In genomic region chr8:10391913-10392312, GRCm38 (mm10) we compare ENCODE assay signal across 22 mouse cellular contexts.
DNase-seq lines count a peak whose midpoint lies in the region; ATAC-seq and TF ChIP-seq lines count a peak whose summit lies in the region.
"Had no signal": no experiment of that assay in that cellular context is flagged by ENCODE, and none has a peak within 500 bp of the region (broad histone marks: within the 10 kb centered on the region; RNA-seq: fewer than 3 reads in every experiment).

No protein-coding gene starts in this region.

- H3K4me1 ChIP-seq in hindbrain, embryonic 13.5 days (replicated peaks), result peaks cover 41% of the 10 kb centered on the region
- peaks cover 9% of the 10 kb centered on the region; the same call in 1 of the 2 replicates for H3K4me1 ChIP-seq in hindbrain, embryonic 12.5 days
- no peaks in the 10 kb centered on the region for H3K4me1 ChIP-seq in midbrain, postnatal 0 days (ENCODE audit: insufficient read depth, low read length)
- peaks cover 40% of the 10 kb centered on the region for H3K4me1 ChIP-seq in midbrain, embryonic 15.5 days
- peaks cover 10% of the 10 kb centered on the region; the same call in 1 of the 2 replicates for H3K4me1 ChIP-seq in forebrain, embryonic 14.5 days (ENCODE audit: control insufficient read depth, insufficient read depth, low read length)
- H3K4me1 ChIP-seq in kidney, embryonic 16.5 days (ENCODE audit: insufficient read depth, low read length), result no peaks in the 10 kb centered on the region
- H3K4me1 ChIP-seq in heart, adult 2 months (ENCODE audit: control insufficient read depth, insufficient read depth, low read length), result no peaks in the 10 kb centered on the region
- H3K4me1 ChIP-seq: embryonic facial prominence, embryonic 15.5 days; limb, embryonic 15.5 days; lung, embryonic 15.5 days; megakaryocyte, embryonic 14.5 days had no signal

- H3K9ac ChIP-seq in hindbrain, embryonic 13.5 days, result no peak overlapping the region
- no peak overlapping the region for H3K9ac ChIP-seq in hindbrain, embryonic 12.5 days
- no peak overlapping the region for H3K9ac ChIP-seq in midbrain, postnatal 0 days (replicated peaks; ENCODE audit: low read length, poor library complexity, severe bottlenecking)
- no peak overlapping the region for H3K9ac ChIP-seq in midbrain, embryonic 15.5 days
- no peak overlapping the region for H3K9ac ChIP-seq in forebrain, embryonic 14.5 days (ENCODE audit: low read length)
- no peak overlapping the region for H3K9ac ChIP-seq in kidney, embryonic 16.5 days (replicated peaks; ENCODE audit: low read length)
- no peak overlapping the region for H3K9ac ChIP-seq in heart, adult 2 months (ENCODE audit: low read depth, low read length)
- H3K9ac ChIP-seq: embryonic facial prominence, embryonic 15.5 days; limb, embryonic 15.5 days; liver, embryonic 14.5 days; lung, embryonic 15.5 days had no signal

- H3K9me3 ChIP-seq in hindbrain, embryonic 13.5 days, result no peaks in the 10 kb centered on the region
- H3K9me3 ChIP-seq in hindbrain, embryonic 12.5 days (replicated peaks), result no peaks in the 10 kb centered on the region
- no peaks in the 10 kb centered on the region for H3K9me3 ChIP-seq in midbrain, postnatal 0 days (ENCODE audit: low read length)
- no peaks in the 10 kb centered on the region for H3K9me3 ChIP-seq in midbrain, embryonic 15.5 days
- H3K9me3 ChIP-seq in forebrain, embryonic 14.5 days (replicated peaks; ENCODE audit: control insufficient read depth, low read length), result no peaks in the 10 kb centered on the region
- no peaks in the 10 kb centered on the region for H3K9me3 ChIP-seq in kidney, embryonic 16.5 days (ENCODE audit: low read length)
- H3K9me3 ChIP-seq: embryonic facial prominence, embryonic 15.5 days; G1E; limb, embryonic 15.5 days; lung, embryonic 15.5 days; megakaryocyte, embryonic 14.5 days had no signal

- peak; percentile 48 for DNase-seq in midbrain, postnatal 0 days (ENCODE audit: low spot score)
- no peak for DNase-seq in forebrain, embryonic 14.5 days (ENCODE audit: low spot score)
- no peak for DNase-seq in heart, adult 2 months
- DNase-seq: adrenal gland, adult 2 months; B cell, adult 2 months; cerebellum, adult 2 months; gastrocnemius, postnatal 14 days; heart, adult 18-20 months; kidney, postnatal 36 days; lung, postnatal 36 days; thymus, postnatal 25 days had no signal

- H3K4me3 ChIP-seq in hindbrain, embryonic 13.5 days, result no peak overlapping the region
- no peak overlapping the region for H3K4me3 ChIP-seq in hindbrain, embryonic 12.5 days
- no peak overlapping the region for H3K4me3 ChIP-seq in midbrain, postnatal 0 days (ENCODE audit: low read depth, low read length)
- no peak overlapping the region for H3K4me3 ChIP-seq in midbrain, embryonic 15.5 days
- H3K4me3 ChIP-seq in forebrain, embryonic 14.5 days (ENCODE audit: low read depth, low read length), result no peak overlapping the region
- no peak overlapping the region for H3K4me3 ChIP-seq in kidney, embryonic 16.5 days (ENCODE audit: low read length)
- H3K4me3 ChIP-seq in heart, adult 2 months, result no peak overlapping the region
- H3K4me3 ChIP-seq: embryonic facial prominence, embryonic 15.5 days; limb, embryonic 15.5 days; lung, embryonic 15.5 days; megakaryocyte, embryonic 14.5 days had no signal

- intact Hi-C loops in heart, adult 2 months (cut with DNase I), result no loop called here

- no peak for TF ChIP-seq CTCF in midbrain, postnatal 0 days (IDR thresholded peaks at IDR 0.05)
- TF ChIP-seq CTCF in heart, adult 2 months (IDR thresholded peaks at IDR 0.05), result no peak

- no peak for TF ChIP-seq POLR2A in heart, adult 2 months (IDR thresholded peaks at IDR 0.05; ENCODE audit: insufficient read depth, low read depth, low read length)

- 0 out of 2 replicates have a peak, but pooled peaks cover 3% of the 10 kb centered on the region for H3K36me3 ChIP-seq in hindbrain, embryonic 13.5 days
- no peaks in the 10 kb centered on the region for H3K36me3 ChIP-seq in hindbrain, embryonic 12.5 days
- peaks cover 4% of the 10 kb centered on the region; the same call in 1 of the 2 replicates for H3K36me3 ChIP-seq in midbrain, postnatal 0 days (ENCODE audit: insufficient read depth, low read length)
- no peaks in the 10 kb centered on the region for H3K36me3 ChIP-seq in midbrain, embryonic 15.5 days (replicated peaks)
- H3K36me3 ChIP-seq in forebrain, embryonic 14.5 days (ENCODE audit: control insufficient read depth, insufficient read depth, low read length), result no peaks in the 10 kb centered on the region
- no peaks in the 10 kb centered on the region for H3K36me3 ChIP-seq in kidney, embryonic 16.5 days (ENCODE audit: insufficient read depth, low read length)
- H3K36me3 ChIP-seq in heart, adult 2 months (ENCODE audit: control insufficient read depth, insufficient read depth, low read length), result no peaks in the 10 kb centered on the region
- H3K36me3 ChIP-seq: embryonic facial prominence, embryonic 15.5 days; G1E; limb, embryonic 15.5 days; lung, embryonic 15.5 days had no signal

- no peak overlapping the region for H3K4me2 ChIP-seq in hindbrain, embryonic 13.5 days
- no peak overlapping the region for H3K4me2 ChIP-seq in hindbrain, embryonic 12.5 days (replicated peaks)
- no peak overlapping the region for H3K4me2 ChIP-seq in midbrain, postnatal 0 days (ENCODE audit: low read depth, low read length, poor library complexity, severe bottlenecking)
- H3K4me2 ChIP-seq in midbrain, embryonic 15.5 days, result no peak overlapping the region
- H3K4me2 ChIP-seq in forebrain, embryonic 14.5 days (ENCODE audit: low read length), result no peak overlapping the region
- H3K4me2 ChIP-seq in kidney, embryonic 16.5 days (replicated peaks; ENCODE audit: low read depth, low read length), result no peak overlapping the region
- H3K4me2 ChIP-seq: embryonic facial prominence, embryonic 15.5 days; limb, embryonic 15.5 days; lung, embryonic 15.5 days had no signal

- H3K27ac ChIP-seq in hindbrain, embryonic 13.5 days, result peak overlapping the region; percentile 41; the same call in 1 of the 2 replicates
- H3K27ac ChIP-seq in hindbrain, embryonic 12.5 days, result no peak overlapping the region
- no peak overlapping the region for H3K27ac ChIP-seq in midbrain, postnatal 0 days (ENCODE audit: low read depth, low read length)
- H3K27ac ChIP-seq in midbrain, embryonic 15.5 days, result no peak overlapping the region
- 0 out of 2 replicates have a peak overlapping the region, but pooled peaks have one; percentile 6 for H3K27ac ChIP-seq in forebrain, embryonic 14.5 days (ENCODE audit: low read depth, low read length)
- H3K27ac ChIP-seq in kidney, embryonic 16.5 days (ENCODE audit: low read length), result no peak overlapping the region
- no peak overlapping the region for H3K27ac ChIP-seq in heart, adult 2 months
- H3K27ac ChIP-seq: embryonic facial prominence, embryonic 15.5 days; limb, embryonic 15.5 days; liver, embryonic 14.5 days; lung, embryonic 15.5 days had no signal

- no peak for ATAC-seq in hindbrain, embryonic 13.5 days (ENCODE audit: low FRiP score)
- no peak for ATAC-seq in hindbrain, embryonic 12.5 days (ENCODE audit: low FRiP score)
- no peak for ATAC-seq in midbrain, postnatal 0 days (ENCODE audit: low FRiP score)
- ATAC-seq in midbrain, embryonic 15.5 days (replicated peaks), result no peak
- no peak for ATAC-seq in forebrain, embryonic 14.5 days
- no peak for ATAC-seq in kidney, embryonic 16.5 days (ENCODE audit: low FRiP score, low TSS enrichment)
- ATAC-seq: intestine, postnatal 0 days had no signal

- H3K79me2 ChIP-seq in heart, adult 2 months (replicated peaks; ENCODE audit: control insufficient read depth, insufficient read depth, low read length), result no peaks in the 10 kb centered on the region

- 0 out of 2 replicates have a peak, but pooled peaks cover 3% of the 10 kb centered on the region for H3K27me3 ChIP-seq in hindbrain, embryonic 13.5 days
- no peaks in the 10 kb centered on the region; the same call in 1 of the 2 replicates for H3K27me3 ChIP-seq in hindbrain, embryonic 12.5 days
- 0 out of 2 replicates have a peak, but pooled peaks cover 2% of the 10 kb centered on the region for H3K27me3 ChIP-seq in midbrain, postnatal 0 days (ENCODE audit: insufficient read depth, low read length)
- H3K27me3 ChIP-seq in midbrain, embryonic 15.5 days (replicated peaks), result no peaks in the 10 kb centered on the region
- no peaks in the 10 kb centered on the region for H3K27me3 ChIP-seq in forebrain, embryonic 14.5 days (replicated peaks; ENCODE audit: control insufficient read depth, insufficient read depth, low read length)
- H3K27me3 ChIP-seq in kidney, embryonic 16.5 days (ENCODE audit: insufficient read depth, low read length), result 0 out of 2 replicates have a peak, but pooled peaks cover 2% of the 10 kb centered on the region
- no peaks in the 10 kb centered on the region for H3K27me3 ChIP-seq in heart, adult 2 months (ENCODE audit: control insufficient read depth, insufficient read depth, low read length)
- H3K27me3 ChIP-seq: embryonic facial prominence, embryonic 15.5 days; limb, embryonic 15.5 days; lung, embryonic 15.5 days had no signal

- WGBS in hindbrain, embryonic 13.5 days, result 21% methylated on average over 6 of the region's 6 CpGs
- WGBS in hindbrain, embryonic 12.5 days, result 34% methylated on average over 6 of the region's 6 CpGs
- 25% methylated on average over 6 of the region's 6 CpGs for WGBS in midbrain, postnatal 0 days
- 20% methylated on average over 6 of the region's 6 CpGs for WGBS in midbrain, embryonic 15.5 days
- WGBS in forebrain, embryonic 14.5 days, result 18% methylated on average over 6 of the region's 6 CpGs
- 67% methylated on average over 6 of the region's 6 CpGs for WGBS in kidney, embryonic 16.5 days
- WGBS in heart, adult 2 months, result 55% methylated on average over 6 of the region's 6 CpGs

- TF ChIP-seq EP300 in heart, adult 2 months (IDR thresholded peaks at IDR 0.05; ENCODE audit: insufficient read depth, low read depth, low read length), result no peak

Comparison
In these comparisons a context has a peak if more than half of its experiments do, and no peak if none do; other contexts are left out.
1. H3K27ac ChIP-seq: peak in hindbrain, embryonic 13.5 days (single experiment) and forebrain, embryonic 14.5 days (single experiment); none in hindbrain, embryonic 12.5 days (single experiment), midbrain, postnatal 0 days (single experiment), midbrain, embryonic 15.5 days (single experiment), kidney, embryonic 16.5 days (single experiment) and heart, adult 2 months (single experiment).